Mouse (Mus musculus) spleen, postnatal 14 days (tissue): Measurements from ENCODE around the gene Gm11032.
"Not testable (repeated sequence)": the region's sequence is repeated elsewhere in the genome, so short reads cannot be mapped to it uniquely, and the experiment has no call there.

Experiments used
- DNase-seq, 2 experiments: peaks; one replicate each; pipeline ENCODE4 v3.0.0; 2021 to 2022; ENCODE audit warnings: low spot score in 2 of 2

Gene Gm11032

DNA sequence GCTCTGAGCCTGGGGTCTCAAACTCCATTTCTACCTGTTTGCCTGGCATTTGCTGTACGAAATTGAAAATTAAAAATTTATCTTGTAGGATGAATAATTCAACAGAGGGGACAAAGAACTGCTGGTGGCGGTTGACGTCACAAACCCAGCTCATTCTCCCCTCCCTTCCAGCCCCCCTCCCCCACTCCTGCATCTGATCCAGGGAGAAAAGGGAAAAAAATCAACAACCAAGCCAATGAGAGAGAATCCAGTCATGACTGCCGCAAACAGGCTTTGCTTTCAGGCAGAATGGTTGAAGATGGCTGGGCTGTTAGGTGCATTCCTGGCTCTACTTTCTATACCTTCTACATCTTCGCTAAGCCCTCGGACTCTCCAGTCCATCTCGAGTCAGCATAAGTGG lies 6.1 kb downstream of the Gm11032 start:
- DNase-seq = no peak

DNA sequence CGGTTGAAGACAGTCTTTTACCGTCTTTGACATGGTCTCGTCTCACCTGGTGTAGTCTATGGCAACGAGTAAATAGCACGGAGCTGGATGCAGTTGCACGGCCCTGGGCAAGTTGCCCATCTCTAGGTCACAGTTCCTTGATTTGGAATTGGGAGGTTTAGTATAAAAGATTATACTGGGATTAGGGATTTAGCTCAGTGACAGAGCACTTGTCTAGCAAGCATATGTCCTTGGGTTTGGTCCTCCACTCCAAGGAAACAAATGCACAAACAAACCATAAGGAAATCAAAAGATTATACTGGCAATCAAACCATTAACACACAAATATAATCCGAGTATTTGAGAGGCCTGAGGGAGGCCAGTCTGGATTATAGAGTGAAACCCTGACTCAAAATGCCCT lies 7.8 kb downstream of the Gm11032 start:
- DNase-seq = no peak

DNA sequence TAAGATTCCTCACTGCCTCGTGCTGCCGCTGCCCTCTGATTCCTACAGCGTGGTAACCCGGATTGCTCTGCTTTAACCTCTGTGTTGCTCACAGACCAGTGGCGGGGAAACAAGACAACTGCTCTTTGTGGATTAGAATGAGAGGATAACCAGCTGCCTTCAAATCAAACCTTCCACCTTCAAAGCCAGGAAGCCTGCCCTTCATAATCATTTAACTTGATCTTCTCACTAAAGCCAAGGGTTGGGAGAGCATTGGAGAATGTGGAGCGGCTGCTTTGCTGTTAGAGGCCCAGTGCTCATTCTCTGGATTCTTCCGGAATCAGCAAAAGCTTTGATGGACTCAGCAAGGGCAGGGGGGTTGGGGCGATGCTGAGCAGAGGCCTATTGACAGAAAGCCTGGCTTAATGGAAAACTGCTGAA lies 10.0 kb downstream of the Gm11032 start:
- no peak for DNase-seq

DNA sequence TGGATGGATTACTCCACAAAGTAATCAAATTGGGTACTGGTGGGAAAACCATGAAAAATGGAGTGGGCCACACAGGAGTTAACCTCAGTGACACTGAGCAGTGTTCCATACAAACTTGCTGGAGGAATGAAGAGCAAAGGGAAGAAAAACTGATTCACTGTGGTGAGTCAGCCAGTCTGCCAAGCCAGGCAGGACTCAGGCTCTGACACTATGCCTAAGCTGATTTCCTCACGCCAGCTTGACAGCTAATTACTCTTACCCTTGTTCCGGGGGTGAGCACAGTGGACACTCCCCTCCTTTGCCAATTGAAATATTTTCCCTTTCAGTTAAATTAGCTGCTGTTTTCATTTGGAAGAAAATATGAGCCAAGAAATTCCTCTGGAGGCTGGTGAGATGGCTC lies 13.6 kb downstream of the Gm11032 start:
- DNase-seq = no peak

DNA sequence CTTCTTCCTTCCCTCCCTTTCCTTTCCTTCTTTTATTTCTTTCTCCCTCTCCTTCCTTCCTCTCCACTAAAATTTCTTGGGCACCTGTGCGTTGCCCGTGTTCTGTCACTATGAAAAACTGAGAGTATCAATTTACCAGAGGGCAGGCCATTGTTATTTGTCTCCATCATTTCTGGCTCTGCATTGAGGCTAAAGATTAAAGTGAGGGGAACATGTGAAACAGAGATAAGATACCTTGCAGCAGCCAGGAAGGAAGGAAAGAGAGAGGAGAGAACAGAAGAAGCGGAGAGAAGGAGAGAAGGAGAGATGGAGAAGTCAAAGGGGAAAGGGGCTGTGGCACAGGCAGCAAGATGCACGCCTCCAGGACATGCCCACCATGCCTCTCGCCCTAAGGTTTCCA lies 14.5 kb downstream of the Gm11032 start:
- no peak for DNase-seq

DNA sequence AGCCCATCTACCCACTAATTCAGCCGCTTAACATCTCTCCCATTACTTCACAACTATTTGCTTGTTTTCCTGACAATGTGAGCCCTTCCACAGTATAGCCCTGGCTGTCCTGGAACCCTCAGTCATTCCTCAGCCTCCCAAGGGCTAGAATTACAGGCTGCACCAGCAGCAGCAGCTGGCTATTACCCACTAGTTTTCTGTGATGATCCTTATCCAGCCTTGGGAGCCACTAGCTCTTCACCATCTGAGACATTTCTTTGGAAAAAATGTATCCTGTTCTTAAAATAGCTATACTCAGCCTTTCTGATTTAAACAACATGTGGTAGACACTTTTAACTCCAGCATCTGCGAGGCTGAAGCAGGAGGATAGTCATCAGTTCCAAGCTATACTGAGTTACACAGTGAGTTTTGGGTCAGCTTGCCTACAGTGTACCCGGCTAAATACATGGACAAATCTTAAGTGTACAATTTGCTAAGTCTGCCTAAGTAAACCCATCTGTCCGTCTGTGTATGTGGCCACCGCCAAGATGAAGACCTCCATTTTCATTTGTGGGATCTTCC lies 17.0 kb downstream of the Gm11032 start:
- no peak for DNase-seq

DNA sequence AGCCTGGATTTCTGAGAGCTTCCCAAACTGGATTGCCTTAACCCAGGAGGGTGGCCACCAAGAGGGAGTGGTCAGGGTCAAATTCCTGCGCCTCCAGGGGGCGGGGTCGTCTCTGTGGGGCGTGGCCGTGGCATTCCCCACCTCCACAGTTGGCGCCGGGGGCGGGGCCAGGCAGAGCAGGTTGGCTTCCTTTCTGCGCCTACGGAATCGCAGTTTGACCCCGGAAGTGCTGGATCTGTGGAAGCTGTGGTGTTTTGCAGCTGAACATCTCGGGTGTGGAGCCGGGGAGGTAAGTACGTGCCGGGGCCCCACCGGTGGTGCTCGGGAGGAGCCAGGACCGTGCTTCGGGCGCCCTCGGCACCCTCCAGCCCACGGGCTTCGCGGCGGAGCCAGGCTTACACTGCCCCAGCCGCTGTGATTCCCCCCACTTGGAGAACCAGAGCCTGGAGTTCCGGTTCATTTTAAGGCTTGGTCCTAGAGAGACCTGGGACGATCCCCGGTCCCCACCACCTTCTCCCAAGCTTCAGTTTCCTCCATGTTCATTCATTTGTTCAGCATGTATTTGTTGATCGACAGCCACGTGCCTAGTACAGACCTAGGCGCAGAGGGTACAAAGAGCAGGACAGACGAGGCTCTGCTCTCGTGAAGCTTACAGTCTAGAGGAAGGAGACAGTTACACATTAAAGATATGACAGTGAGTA lies 17.8 kb downstream of the Gm11032 start, which contains the start of gene Ascc2:
Gene Ascc2 (plus strand): TSS at position 214 of the 701 bp plus-strand sequence.
- DNase-seq = peak; percentile 85 to 88

DNA sequence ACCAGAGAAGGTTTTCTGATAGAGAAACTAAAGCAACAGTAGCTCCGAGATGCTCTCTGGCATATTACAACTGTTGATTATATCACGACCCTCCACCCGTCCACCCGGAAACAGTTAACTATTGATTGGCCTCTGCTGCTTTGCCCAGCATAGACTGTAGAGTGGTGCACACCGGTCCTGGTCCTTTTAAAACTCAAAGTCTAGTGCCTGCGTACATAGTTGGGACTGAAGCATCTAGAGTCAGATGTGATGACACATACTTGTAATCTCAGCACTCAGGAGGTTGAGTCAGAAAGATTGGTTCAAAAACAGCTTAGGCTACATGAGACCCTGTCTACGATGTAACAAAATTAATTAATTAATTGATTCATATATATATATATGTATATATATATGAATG lies 18.4 kb downstream of the Gm11032 start:
- DNase-seq = no peak

DNA sequence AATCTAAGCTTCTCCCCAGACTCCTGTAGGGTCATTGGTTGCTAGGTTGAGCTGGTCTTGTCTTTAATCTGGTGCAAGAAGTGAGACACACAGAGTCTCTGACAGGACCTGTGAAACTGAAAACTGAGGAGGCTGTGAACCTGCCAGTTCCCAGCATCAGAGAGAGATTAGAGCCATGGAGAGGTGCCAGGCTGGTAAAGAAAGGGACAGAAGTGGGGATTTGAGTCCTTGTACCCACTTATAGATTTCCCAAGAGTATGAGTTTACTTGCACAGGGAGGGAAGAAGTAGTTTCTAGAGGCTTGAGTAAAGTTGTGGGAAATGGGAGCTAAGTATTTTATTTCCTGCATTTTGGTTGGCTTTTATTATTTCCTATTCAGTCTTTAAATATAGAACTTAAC lies 21.3 kb downstream of the Gm11032 start:
- DNase-seq = no peak

DNA sequence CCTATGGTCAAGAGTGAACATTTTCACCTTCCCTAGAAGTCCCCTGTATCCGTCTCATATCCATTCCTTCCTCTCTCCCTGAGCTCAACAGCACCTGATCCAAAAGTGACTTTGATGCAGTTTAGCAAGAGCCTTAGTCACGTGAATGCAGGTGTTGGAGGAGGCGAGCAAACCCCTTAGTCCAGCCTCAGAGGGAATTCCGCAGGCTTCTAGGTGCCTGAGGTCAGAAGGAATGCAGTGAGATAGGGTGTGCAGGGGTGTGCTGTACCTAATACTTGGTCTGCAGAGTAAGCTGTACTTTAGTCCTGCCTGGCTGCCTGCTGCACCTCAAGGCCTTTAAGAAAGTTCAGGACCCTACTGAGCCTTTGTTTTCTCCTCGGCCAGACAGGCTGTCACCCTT lies 23.9 kb downstream of the Gm11032 start:
- DNase-seq = no peak

DNA sequence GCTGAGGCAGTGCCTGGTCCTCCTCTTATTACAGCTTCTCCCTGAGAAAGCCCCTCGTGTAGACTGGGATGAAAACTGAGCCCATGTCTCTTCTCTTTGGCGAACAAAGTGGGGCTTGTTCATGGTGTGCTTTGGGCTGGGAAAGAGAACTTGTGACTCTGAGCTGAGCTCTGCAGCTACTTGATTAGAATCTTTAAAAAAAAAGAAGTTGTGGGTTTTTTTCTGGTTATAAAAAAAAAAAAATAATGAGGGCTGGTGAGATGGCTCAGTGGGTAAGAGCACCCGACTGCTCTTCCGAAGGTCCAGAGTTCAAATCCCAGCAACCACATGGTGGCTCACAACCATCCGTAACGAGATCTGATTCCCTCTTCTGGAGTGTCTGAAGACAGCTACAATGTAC lies 25.3 kb downstream of the Gm11032 start:
- DNase-seq = not testable (repeated sequence)

DNA sequence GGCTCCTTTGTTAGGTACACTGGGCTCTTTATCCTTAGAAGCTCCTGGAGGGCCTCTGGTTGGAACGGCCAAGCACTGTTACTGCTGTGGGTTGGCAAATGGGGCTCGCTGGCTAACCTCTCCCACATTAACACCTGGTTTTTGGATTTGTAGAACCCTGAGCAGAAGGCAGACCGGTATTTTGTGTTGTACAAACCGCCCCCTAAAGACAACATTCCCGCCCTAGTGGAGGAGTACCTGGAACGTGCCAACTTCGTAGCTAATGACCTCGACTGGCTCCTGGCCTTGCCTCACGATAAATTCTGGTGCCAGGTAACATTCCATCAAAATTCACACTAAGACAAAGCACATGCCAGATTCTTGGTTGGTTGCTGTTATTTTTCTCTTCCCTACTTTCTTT lies 26.5 kb downstream of the Gm11032 start:
- no peak for DNase-seq

DNA sequence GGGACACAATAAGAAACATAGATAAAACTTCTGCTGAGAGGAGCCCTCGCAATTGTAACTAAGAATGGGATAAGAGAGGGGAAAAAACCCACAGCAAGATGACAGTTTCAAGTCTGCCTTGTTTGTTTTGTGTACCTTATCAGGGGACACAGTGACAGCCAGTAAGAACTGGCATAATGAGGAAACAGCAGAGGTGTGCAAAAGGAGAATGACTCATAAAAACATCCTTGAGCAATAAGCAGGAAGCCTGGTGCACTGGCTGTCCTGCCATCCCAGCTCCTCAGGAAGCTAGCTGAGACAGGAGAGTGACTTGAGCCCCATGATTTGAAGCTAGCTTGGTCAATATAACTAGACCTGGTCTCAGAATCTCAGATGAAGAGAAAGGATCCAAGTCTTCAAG lies 40.0 kb downstream of the Gm11032 start:
- no peak for DNase-seq

DNA sequence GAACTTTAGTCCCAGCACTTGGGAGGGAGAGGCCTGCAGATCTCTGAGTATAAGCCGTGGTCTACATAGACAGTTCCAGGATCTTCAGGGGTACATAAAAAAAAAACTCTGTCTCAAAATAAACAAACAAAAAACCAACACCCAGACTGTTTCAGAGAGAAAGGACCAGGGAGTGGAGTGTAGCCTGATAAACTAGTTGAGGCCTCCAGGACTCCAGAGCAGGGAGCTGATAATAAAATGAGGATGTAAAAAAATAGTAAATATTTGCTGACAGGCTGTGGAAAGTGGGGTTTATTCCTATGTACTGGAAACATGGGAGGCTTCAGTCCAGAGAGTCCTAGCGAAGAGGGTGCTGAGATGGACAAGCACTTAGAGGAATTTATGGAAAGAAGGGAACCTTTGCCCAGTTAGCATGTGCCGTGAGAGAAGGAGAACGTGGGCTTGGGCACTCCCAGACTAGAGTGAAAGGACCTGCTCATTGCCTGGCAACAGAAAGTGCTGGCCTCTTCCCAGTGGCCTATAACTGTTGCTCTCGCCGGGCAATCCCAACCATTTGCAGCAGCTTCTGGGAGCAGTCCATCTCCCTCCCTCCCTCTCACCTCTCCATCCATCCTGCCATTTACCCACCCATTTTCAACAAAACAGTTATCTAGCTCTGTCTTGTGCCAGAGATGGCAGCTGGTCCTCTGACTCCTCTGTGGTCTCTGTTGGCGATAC lies 40.6 kb downstream of the Gm11032 start:
- DNase-seq = no peak

DNA sequence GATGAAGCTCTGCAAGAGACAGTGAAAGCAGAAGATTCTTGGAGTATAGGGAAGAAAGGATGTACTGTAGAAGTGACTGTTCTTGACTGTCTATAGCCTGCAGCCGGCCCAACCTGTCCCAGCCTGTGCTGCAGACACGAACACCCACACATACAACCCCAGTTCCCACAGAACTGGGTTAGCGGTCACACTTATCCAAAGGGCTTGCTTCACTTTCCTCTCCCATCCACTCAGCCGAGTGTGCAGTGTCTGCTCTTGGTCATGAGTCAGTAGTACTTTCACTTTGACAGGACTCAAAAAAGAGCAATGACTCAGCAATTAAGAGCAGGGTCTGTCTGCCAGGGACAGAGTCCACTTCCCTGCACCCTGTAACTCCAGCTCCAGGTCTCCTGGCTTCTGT lies 41.5 kb downstream of the Gm11032 start:
- no peak for DNase-seq

DNA sequence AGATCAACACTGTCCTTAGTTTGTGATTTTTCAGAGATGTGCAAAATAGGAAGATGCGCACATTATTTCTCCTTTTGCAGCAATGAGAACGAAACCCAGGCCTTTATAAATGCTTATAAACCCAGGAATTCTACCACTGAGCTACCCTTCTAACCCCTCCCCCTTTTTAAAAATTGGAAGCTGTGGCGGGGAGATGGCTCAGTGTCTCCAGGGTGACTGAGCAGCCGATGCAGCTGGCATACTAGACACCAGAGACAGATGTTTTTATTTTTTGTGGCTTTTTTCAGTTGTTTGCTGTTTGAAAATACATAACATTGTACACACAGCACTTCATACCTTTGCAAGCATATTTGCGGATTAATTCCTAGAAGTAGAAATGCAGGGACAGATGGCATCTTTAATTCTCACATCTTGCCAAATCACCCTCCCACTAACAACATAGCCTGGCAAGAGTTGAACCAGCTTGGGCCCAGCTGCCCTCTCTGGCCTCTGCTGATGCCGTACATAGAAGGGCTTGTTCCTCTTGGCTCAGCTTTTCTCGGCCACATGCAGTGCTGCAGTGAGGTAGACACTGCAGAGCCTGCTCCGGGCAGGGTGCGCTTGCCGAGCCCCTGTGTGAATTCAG lies 42.1 kb downstream of the Gm11032 start:
- no peak for DNase-seq

DNA sequence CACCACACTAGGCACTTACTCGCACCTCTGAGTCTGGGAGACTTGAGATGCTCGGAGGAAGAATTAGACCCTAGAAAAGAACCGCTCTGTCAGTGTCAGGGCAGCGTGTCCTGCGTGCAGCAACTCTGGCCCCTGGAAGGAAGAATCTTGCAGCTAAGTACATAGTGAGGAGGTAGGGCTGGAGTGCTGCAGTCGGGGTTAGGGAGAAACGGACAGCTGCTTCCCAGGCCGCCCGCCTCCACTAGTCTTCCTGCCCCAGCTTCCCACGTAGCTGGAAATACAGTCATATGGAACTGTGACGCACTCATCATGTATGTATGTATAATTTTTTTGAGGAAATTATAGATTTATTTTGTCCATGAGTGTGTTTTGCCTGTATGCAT lies 42.6 kb downstream of the Gm11032 start:
- DNase-seq = no peak
